Mouse (Mus musculus) thymus, postnatal 36 days (tissue): ENCODE results near the gene Lmtk3.
A peak's percentile ranks its signal among the peaks of the same experiment; 100 is the strongest.

Experiments
- DNase-seq, 2 experiments: peaks; one replicate each; pipeline ENCODE4 v3.0.0; 2022; ENCODE audit warnings: mixed read lengths in 2 of 2

The Lmtk3 gene

DNA sequence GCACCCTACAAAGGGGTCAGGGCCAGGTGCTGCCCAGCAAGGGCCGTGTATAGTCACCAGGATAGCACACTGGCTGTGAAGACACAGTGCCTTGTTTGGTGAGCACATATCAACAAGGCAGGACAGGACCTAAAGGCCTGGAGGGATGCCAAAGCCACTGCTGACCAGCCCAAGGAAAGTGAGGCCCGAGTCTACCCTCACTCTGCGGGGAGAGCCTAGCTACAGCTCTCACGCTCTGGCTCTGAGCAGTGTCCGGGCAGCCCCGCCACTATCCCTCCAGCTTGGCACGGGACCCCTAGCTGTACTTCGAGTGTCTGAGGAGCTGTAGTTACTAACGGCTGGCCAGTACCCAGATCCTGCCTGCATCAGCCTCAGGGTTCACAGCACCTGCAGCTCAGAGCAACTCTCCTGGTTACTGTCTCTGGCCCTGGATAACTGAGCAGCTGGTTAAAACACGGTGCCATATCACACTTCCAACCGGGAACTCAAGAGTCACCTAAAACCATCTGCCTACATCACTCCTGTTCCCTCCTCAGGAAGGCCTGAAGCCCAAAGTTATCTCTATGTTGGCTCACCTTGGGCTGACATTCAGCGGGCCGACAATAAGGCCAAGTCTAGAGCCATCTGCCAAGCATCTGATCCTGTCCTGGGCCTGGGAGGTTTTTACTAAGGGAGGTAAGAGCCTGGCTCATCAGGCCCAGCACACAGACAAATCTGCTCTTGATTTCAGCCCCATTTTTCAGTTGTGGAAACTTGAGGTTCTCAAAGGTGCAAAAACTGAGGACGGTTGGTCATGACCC is 25.9 kb downstream of the Lmtk3 start:
- DNase-seq = no peak

DNA sequence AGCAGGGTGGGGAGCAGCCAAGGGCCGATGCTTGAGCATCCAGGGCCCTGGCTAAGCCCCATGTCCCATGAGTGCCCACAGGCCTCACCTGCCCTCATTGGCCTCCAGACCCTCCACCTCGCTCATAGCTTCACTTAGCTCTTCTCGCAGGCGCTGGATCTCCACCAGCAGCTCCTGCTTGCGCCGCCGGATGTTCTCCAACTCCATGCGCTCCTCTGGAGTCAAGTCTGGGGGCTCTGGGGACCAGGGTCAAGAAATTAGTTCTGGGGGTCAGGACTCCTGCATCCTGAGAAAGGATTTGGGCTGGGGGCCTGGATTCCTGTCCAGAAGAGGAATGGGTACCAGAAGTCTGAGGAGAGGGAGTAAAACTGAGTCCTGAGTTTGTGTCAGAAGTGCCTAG is 29.4 kb downstream of the Lmtk3 start:
- no peak for DNase-seq

DNA sequence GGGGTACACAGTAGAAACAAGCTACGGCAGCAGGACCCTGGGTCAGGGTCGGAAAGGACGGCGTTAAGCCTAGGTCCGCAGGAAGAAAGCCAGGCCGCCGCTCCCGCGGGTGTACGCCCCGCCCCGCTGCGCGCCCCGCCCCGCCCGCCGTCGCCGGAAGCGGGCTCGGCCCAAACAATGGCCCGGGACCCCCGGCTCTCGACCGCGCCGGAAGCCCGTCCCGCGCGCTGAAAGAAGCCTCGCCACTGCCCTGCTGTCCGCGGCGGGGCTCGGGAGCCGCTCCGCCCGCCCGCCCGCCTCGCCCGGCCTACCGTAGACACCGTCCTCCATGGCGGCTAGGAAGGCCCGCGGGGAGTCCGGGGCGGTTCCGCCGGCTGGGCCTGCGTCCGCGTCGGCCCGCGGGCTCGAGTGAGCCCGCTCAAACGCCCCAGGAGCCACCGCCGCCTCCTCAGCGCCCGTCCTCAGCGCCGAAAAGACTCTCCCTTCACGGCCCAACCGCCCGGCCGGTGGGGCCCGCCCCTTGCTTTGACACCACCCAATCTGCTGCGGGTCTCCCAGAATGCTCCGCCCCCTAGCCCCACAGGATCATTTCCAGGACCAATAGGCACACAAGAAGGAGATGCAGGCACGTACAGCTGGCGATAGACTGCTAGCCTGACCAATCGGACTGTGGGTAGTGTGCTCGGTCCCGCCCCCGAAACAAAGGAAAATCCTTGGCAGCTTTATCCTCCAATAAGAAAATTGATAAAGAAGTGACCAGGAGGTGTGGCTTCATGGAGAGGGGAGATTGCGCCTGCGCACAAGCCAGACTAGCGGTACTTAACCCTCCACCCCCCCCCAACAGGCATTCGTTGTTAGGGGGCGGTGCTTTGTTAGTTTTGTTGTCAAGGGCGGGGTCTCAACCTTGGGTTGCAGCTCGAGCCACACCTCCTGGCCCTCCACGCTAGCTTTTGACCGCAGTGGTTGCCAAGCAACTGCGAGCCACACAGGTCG is 30.5 kb downstream of the Lmtk3 start, which contains the start of gene Cyth2:
TSS of gene Cyth2 (minus strand) at position 795 of the 993 bp plus-strand sequence.
- peak; percentile 99 for DNase-seq

GRCm38 (mm10) chr7:45814841-45815240 is 31.3 kb downstream of the Lmtk3 start:
- no peak for DNase-seq

GRCm38 (mm10) chr7:45815323-45815983 is 31.9 kb downstream of the Lmtk3 start:
- DNase-seq = no peak

DNA sequence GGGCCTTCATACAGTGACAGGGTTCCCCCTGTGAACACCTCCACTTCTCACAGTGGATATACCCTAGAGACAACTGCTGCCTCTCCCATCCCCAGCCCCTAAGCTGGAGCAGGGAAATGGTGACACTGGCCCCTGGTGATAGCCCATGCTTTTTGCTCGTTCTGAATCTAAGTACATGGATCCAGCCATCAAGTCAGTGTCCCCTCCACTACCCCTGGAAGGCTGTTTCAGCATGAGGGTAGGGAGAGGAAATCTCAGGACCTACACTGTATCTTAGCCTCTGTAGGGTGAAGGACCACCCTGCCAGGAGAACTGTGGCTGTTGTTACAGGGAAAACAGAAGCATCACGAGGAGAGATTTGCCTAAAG is 32.4 kb downstream of the Lmtk3 start:
- DNase-seq = no peak

- no peak for DNase-seq
Measured at GRCm38 (mm10) chr7:45819843-45820242, 36.3 kb downstream of the Lmtk3 start.

- DNase-seq = no peak
Measured at GRCm38 (mm10) chr7:45820913-45821312, 37.4 kb downstream of the Lmtk3 start.

GRCm38 (mm10) chr7:45824598-45824997 is 41.1 kb downstream of the Lmtk3 start, which contains the start of gene Kcnj14:
Gene Kcnj14 (minus strand): TSS chr7:45824782.
- DNase-seq = no peak

DNA sequence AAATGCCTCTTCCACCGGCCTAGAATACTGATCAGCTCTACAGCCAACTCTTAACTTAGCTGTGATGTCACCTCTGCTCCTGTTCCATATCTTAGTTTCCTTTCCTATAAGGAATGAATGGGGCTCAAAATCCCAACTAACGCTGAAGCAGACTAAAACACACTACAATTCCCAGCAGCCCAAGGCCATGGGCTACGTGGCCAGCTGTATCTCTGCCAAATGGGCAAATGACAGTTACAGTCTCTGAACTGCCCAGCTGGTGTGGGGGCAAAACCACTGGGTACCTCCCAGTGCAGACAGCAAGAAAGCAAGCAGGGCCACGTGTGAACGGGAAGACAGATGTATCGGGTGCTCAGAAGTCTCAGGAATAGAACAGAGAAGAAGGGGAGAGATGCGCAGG is 43.1 kb downstream of the Lmtk3 start:
- no peak for DNase-seq

GRCm38 (mm10) chr7:45830427-45831127 is 47.0 kb downstream of the Lmtk3 start, which contains the start of gene Grwd1:
Gene Grwd1 (minus strand): TSS chr7:45830944.
- DNase-seq = peak; percentile 71 to 76

DNA sequence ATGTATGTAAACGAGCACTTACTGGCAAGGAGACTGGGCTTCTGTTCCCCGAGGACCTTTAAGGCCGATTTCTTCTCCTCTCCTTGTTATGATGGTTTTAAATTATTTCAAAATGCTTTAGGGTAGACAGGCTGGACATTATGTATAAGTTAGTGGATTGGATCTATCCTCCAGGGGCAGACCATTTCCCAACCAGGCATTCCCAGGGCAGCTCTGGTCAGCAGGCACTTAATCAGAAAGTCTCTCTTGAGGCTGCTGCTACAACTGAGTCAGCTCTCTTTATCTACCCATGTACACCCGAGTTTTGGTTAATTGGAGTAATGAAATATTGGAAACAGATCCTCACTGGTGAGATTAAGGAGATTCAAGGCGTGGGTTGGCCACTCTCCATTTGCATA is 47.6 kb downstream of the Lmtk3 start:
- no peak for DNase-seq

DNA sequence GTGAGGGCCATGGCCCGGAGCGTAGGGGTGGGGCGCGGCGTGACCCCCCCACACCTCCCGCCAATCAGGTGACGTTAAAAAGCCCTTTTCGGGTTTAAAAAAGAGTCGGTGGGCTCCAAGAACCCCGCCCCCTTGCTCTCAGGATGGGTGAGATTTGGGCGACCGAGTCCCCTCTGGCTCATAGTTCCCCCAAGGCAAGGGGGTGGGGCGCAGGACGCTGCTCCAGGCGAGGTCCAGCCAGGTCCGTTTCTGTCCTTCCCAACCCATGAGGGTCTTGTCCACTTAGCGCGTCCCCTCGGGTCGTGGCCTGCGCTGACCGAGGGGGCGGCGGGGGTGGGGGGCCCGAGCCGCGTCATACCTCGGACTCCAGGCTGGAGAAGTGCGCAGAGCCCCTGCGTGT is 48.9 kb downstream of the Lmtk3 start:
- no peak for DNase-seq

DNA sequence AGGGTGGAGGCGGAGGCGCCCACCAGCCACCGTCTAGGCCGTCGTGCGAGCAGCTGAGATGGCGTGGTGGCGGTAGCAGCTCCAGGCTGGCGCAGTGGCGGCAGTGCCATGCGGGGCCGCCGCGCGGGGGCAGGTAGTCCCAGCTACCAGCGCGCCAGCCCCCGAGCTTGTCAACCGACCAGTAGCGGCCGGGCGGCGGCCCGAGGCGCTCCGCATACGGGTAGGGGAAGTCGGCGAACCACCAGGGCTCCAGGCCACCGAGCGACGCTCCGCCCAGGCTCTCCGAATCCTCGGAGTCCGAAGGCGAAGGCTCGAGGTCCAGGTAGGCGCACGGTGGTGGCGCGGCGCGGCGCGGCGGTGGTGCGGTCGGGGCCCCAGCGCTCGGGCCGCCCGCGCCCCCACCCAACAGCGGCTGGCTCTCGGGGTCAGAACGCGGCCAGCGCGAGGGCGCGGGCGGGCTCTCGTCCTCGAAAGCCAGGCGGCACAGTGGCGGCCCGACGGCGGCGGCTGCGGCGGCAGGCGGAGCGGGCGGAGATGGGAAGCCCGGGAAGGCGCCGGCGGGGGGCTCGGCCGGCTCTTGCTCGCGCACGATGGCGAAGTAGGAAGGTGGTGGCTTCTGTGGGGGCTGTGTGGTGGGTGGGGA is 49.7 kb downstream of the Lmtk3 start:
- DNase-seq = no peak

DNA sequence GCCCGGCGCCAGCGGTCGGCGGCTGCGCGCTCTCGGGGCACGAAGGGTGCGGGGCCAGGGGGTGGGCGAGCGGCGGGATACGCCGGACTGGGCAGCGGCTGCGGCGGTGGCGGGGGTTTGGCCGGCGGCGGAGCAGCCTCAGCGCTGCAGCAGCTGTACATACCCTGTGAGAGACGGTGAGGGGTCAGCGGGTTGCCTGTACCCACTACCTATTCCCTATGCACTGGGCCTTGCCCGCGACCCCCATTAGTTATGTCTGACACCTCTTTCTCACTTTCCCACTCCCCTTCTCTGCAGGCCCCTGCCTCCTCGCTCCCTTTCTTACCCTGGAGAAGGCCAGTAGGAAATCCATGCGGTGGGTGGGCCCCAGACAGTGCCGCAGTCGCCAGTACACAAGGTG is 50.4 kb downstream of the Lmtk3 start:
- DNase-seq = no peak

- DNase-seq = no peak
Measured at GRCm38 (mm10) chr7:45842950-45843744, 59.6 kb downstream of the Lmtk3 start.

- DNase-seq = no peak
Measured at GRCm38 (mm10) chr7:45848447-45849027, 65.0 kb downstream of the Lmtk3 start.

DNA sequence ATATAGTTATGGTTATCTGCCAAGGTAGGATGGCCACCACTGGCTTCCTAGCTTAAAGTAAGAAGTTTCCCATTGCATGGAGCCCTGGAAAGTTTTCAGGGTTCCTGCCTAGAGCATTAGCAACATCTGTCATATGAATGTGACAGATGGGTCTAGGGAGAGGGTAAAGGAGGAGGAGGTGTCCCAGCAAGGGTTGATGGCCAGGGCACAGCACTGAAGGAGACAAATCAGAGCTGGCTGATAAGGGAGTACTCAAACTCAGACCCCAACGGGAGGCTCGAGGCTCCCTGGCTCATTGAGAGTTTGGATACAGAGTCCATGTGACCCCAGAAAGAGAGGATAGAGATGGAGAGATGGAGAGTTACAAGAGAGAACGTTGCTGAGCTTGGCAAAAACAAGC is 67.1 kb downstream of the Lmtk3 start:
- DNase-seq = no peak

GRCm38 (mm10) chr7:45853089-45853488 is 69.6 kb downstream of the Lmtk3 start:
- no peak for DNase-seq
